Mouse (Mus musculus) urinary bladder, postnatal 14 days (tissue): ENCODE data around the gene Mycs.

Source experiments
- DNase-seq: peaks from one replicate; pipeline ENCODE4 v3.0.0; 2021; ENCODE audit warnings: low spot score

Mycs gene

DNA sequence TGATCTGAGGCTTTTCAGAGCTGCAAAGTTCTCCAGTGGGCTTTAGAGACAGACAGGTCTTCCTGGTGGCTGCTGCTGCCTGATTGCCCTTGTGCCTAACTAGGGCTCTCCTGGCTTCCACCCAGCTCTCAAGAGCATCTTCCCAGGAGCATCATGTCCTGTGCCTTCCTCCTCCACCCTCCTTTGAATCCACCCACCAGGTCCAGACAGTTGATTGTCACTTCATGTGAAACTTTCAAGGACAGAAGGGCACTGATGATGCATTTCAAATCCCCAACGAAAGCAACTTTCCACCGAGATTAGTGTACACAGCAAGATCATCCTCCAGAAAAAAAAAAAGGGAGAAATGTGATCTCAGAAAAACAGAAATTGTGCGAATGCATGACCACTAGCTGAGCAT lies at the start of gene Mycs:
Gene Mycs, minus strand, starts transcription at position 101 of the 400 bp plus-strand sequence.
- DNase-seq = no peak

DNA sequence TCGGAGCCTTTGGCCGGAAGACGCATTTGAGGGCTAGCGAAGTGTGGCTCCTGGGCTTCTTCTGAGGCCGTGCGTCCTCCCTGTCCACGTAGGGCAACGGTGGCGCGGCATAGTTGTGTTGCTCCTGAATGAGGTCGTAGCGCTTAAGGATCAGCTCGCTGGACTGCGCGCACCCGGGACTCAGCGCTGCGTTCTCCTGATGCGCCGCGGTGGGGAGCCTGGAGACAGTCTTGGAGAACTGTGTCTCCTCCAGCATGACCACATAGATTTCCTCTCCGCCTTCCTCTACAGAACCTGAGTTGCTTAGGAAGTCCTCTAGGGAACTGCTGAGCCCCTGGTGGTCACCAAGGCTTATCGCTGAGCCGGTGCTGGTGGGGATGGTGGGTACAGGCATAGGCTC lies 1.0 kb downstream of the Mycs start:
- DNase-seq = no peak
